Mouse (Mus musculus): Measurements from ENCODE around the gene Prss33. TPM values are rescaled to one million over a fixed set of nuclear protein-coding genes. Genes with fewer than 3 reads are reported as not detected.
A peak's percentile ranks its signal among the peaks of the same experiment; 100 is the strongest.

Prss33 gene
- total and polyA plus RNA-seq, 3 experiments = not detected

- dilution Hi-C loops (cut with MboI; ENCODE audit: extremely low pct_ligation_motif_present, extremely low pct_unique_long_range_greater_than_20kb, low sequenced_read_pairs) (no loop called here), in situ Hi-C loops (cut with MboI; ENCODE audit: low pct_ligation_motif_present, low pct_unique_long_range_greater_than_20kb, low sequenced_read_pairs) (loop anchor here (5.0 kb wide), 1 partner anchor 32 kb away; the partner anchor contains the start of gene Flywch1)
- H3K4me2 ChIP-seq (ENCODE audit: insufficient read depth, low read depth, poor library complexity, severe bottlenecking) = peak overlapping the region; percentile 87
- H3K4me3 ChIP-seq (replicated peaks in 1 of 3; ENCODE audit: low read depth in 2 of 3, low read length in 2 of 3, poor library complexity in 1 of 3) = peak overlapping the region; percentile 84 to 95 (median 85)
- H3K79me2 ChIP-seq (replicated peaks; ENCODE audit: control insufficient read depth, extremely low read depth, insufficient read depth, poor library complexity, severe bottlenecking) = peaks cover 62% of the 10 kb centered on the region
- peak overlapping the region; percentile 88 for H3K9ac ChIP-seq (ENCODE audit: insufficient read depth, low read depth)
- H3K4me1 ChIP-seq (ENCODE audit: control insufficient read depth in 1 of 2, insufficient read depth in 2 of 2) = peaks cover 0 to 20% of the 10 kb centered on the region in 2 experiments; a peak in 2 of 4 replicates
- peak; percentile 78 for TF ChIP-seq MXI1 (IDR thresholded peaks at IDR 0.05; ENCODE audit: low read depth, low read length)
- TF ChIP-seq MAFK (IDR thresholded peaks at IDR 0.05; ENCODE audit: insufficient replicate concordance, low read length) = 0 out of 2 replicates have a peak, but pooled peaks have one; percentile 26
- peak; percentile 68 for TF ChIP-seq ELF1 (IDR thresholded peaks at IDR 0.05; ENCODE audit: low read depth, low read length)
- peak; percentile 62; the same call in 1 of the 2 replicates for TF ChIP-seq SIN3A (IDR thresholded peaks at IDR 0.05; ENCODE audit: low read length)
- TF ChIP-seq HCFC1 (IDR thresholded peaks at IDR 0.05; ENCODE audit: low read depth, low read length) = no peak
- 0 out of 2 replicates have a peak, but pooled peaks have one; percentile 15 for TF ChIP-seq POLR2AphosphoS2 (IDR thresholded peaks at IDR 0.05; ENCODE audit: low read depth, low read length)
- H3K36me3 ChIP-seq (replicated peaks in 1 of 2; ENCODE audit: control insufficient read depth in 1 of 2, insufficient read depth in 1 of 2, low read length in 1 of 2) = peaks cover 19 to 32% of the 10 kb centered on the region in 2 experiments
- no peaks in the 10 kb centered on the region for H3K9me3 ChIP-seq (replicated peaks; ENCODE audit: low read length)
- peak; percentile 45 for DNase-seq (ENCODE audit: extremely low read depth)
- peak overlapping the region; percentile 94; the same call in 1 of the 2 replicates for H3K27ac ChIP-seq (ENCODE audit: insufficient read depth, low read depth)
- H3K27me3 ChIP-seq (replicated peaks) = no peaks in the 10 kb centered on the region
Measured at GRCm38 (mm10) chr17:23804426-23805085, 31.3 kb downstream of the Prss33 start.

- Histone ChIP-seq H3K36me3 (replicated peaks in 1 of 2; ENCODE audit: control insufficient read depth in 1 of 2, insufficient read depth in 1 of 2, low read length in 1 of 2) (peaks cover 9 to 22% of the 10 kb centered on the region in 2 experiments), H3K27me3 (replicated peaks) (no peaks in the 10 kb centered on the region), H3K79me2 (replicated peaks; ENCODE audit: control insufficient read depth, extremely low read depth, insufficient read depth, poor library complexity, severe bottlenecking) (peaks cover 51% of the 10 kb centered on the region), H3K9ac (ENCODE audit: insufficient read depth, low read depth) (peak overlapping the region; percentile 88), H3K4me2 (ENCODE audit: insufficient read depth, low read depth, poor library complexity, severe bottlenecking) (no peak overlapping the region), H3K27ac (ENCODE audit: insufficient read depth, low read depth) (peak overlapping the region; percentile 94), H3K4me3 (replicated peaks in 1 of 3; ENCODE audit: low read depth in 2 of 3, low read length in 2 of 3, poor library complexity in 1 of 3) (peak overlapping the region; percentile 84 to 95 (median 85)), H3K9me3 (replicated peaks; ENCODE audit: low read length) (no peaks in the 10 kb centered on the region), H3K4me1 (ENCODE audit: control insufficient read depth in 1 of 2, insufficient read depth in 2 of 2) (peaks cover 0 to 20% of the 10 kb centered on the region in 2 experiments; a peak in 2 of 4 replicates)
- in situ Hi-C loops (cut with MboI; ENCODE audit: low pct_ligation_motif_present, low pct_unique_long_range_greater_than_20kb, low sequenced_read_pairs) = no loop called here
- dilution Hi-C loops (cut with MboI; ENCODE audit: extremely low pct_ligation_motif_present, extremely low pct_unique_long_range_greater_than_20kb, low sequenced_read_pairs) = no loop called here
- DNase-seq (ENCODE audit: extremely low read depth) = peak; percentile 84
- no peak; the same call in 1 of the 2 replicates for TF ChIP-seq MXI1 (IDR thresholded peaks at IDR 0.05; ENCODE audit: low read depth, low read length)
- no peak for TF ChIP-seq MAZ (IDR thresholded peaks at IDR 0.05; ENCODE audit: low read depth, low read length)
- no peak for TF ChIP-seq USF2 (conservative IDR thresholded peaks at IDR 0.05; ENCODE audit: low read depth, low read length)
- no peak for TF ChIP-seq HCFC1 (IDR thresholded peaks at IDR 0.05; ENCODE audit: low read depth, low read length)
- no peak for TF ChIP-seq RAD21 (IDR thresholded peaks at IDR 0.05; ENCODE audit: low read depth, low read length)
- no peak for TF ChIP-seq IRF4 (IDR thresholded peaks at IDR 0.05; ENCODE audit: low read depth, low read length)
- no peak for TF ChIP-seq MAFK (IDR thresholded peaks at IDR 0.05; ENCODE audit: insufficient replicate concordance, low read length)
- peak; percentile 8; the same call in 1 of the 2 replicates for TF ChIP-seq TCF12 (IDR thresholded peaks at IDR 0.05; ENCODE audit: low read depth, low read length)
- no peak for TF ChIP-seq ETS1 (conservative IDR thresholded peaks at IDR 0.05; ENCODE audit: low read depth, low read length)
- TF ChIP-seq EP300 (IDR thresholded peaks at IDR 0.05; ENCODE audit: low read length) = no peak
- TF ChIP-seq CHD1 (IDR thresholded peaks at IDR 0.05; ENCODE audit: low read depth, low read length) = no peak
- no peak for TF ChIP-seq GABPA (IDR thresholded peaks at IDR 0.05; ENCODE audit: insufficient replicate concordance, low read depth, low read length)
- TF ChIP-seq MYC (IDR thresholded peaks at IDR 0.05; ENCODE audit: low read depth, low read length) = no peak; the same call in 1 of the 2 replicates
- TF ChIP-seq PAX5 (IDR thresholded peaks at IDR 0.05; ENCODE audit: low read length) = no peak
- no peak for TF ChIP-seq E2F4 (IDR thresholded peaks at IDR 0.05; ENCODE audit: insufficient replicate concordance, low read depth, low read length)
- peak; percentile 56; the same call in 1 of the 2 replicates for TF ChIP-seq MEF2A (IDR thresholded peaks at IDR 0.05; ENCODE audit: borderline replicate concordance, low read depth, low read length)
- TF ChIP-seq POLR2AphosphoS2 (IDR thresholded peaks at IDR 0.05; ENCODE audit: low read depth, low read length) = no peak
- TF ChIP-seq NELFE (IDR thresholded peaks at IDR 0.05; ENCODE audit: low read depth, low read length) = no peak
- no peak for TF ChIP-seq SIN3A (IDR thresholded peaks at IDR 0.05; ENCODE audit: low read length)
- TF ChIP-seq USF1 (IDR thresholded peaks at IDR 0.05; ENCODE audit: low read depth, low read length) = no peak
- TF ChIP-seq UBTF (IDR thresholded peaks at IDR 0.05; ENCODE audit: low read depth, low read length) = no peak
- no peak for TF ChIP-seq TBP (conservative IDR thresholded peaks at IDR 0.05; ENCODE audit: low read depth, low read length)
- TF ChIP-seq KAT2A (IDR thresholded peaks at IDR 0.05; ENCODE audit: insufficient replicate concordance, low read length) = no peak
- TF ChIP-seq BHLHE40 (IDR thresholded peaks at IDR 0.05; ENCODE audit: low read depth, low read length) = peak; percentile 41; the same call in 1 of the 2 replicates
- TF ChIP-seq NRF1 (IDR thresholded peaks at IDR 0.05; ENCODE audit: low read depth, low read length) = peak; percentile 55; the same call in 1 of the 2 replicates
- 0 out of 2 replicates have a peak, but pooled peaks have one; percentile 6 for TF ChIP-seq POLR2A (IDR thresholded peaks at IDR 0.05; ENCODE audit: low read depth, low read length)
- TF ChIP-seq ELF1 (IDR thresholded peaks at IDR 0.05; ENCODE audit: low read depth, low read length) = no peak
Measured at GRCm38 (mm10) chr17:23803366-23804041, 32.4 kb downstream of the Prss33 start.
